Mouse (Mus musculus) megakaryocyte-erythroid progenitor cell, adult 5 weeks (primary cell): ENCODE results near the gene Ndufs3. TPM values are rescaled to one million over a fixed set of nuclear protein-coding genes. Genes with fewer than 3 reads are reported as not detected.

Experiments
- polyA plus RNA-seq: library from polyadenylated mRNA; stranded (reverse); fragments of >175 nt; gene quantifications from 2 replicates; pipeline ENCODE4 v1.2.3, GENCODE M21; 2012

The Ndufs3 gene
- 86.6 and 88.4 TPM in 2 replicates for polyA plus RNA-seq

GRCm38 (mm10) chr2:90904076-90904855 lies at the start of gene Ndufs3, which contains the start of gene Kbtbd4:
Ndufs3 (minus strand) TSS chr2:90904827.
Kbtbd4 (plus strand) TSS chr2:90904740.

GRCm38 (mm10) chr2:90940233-90941229 lies 35.9 kb upstream of the Ndufs3 start, which contains the start of gene Celf1:
Celf1 (plus strand) TSS chr2:90940382.

GRCm38 (mm10) chr2:90885218-90886041 lies 19.2 kb downstream of the Ndufs3 start, which contains the start of gene C1qtnf4:
C1qtnf4 (plus strand) TSS chr2:90885860.

GRCm38 (mm10) chr2:90846955-90847680 lies 57.5 kb downstream of the Ndufs3 start, which contains the start of gene Mtch2:
Mtch2 (plus strand) TSS chr2:90847155.

Other genes with a start within 250 kb of the Ndufs3 start
- gene Nup160, start 227.6 kb downstream of the Ndufs3 start, polyA plus RNA-seq = 3.6 and 5.0 TPM in 2 replicates
- 92.4 and 113 TPM in 2 replicates for gene Fnbp4, start 159.5 kb downstream of the Ndufs3 start, polyA plus RNA-seq
- not detected in 2 replicates for gene Agbl2, start 122.1 kb downstream of the Ndufs3 start, polyA plus RNA-seq
- gene Mtch2, start 57.7 kb downstream of the Ndufs3 start, polyA plus RNA-seq = 10.5 and 11.1 TPM in 2 replicates
- 0.76 and 0.90 TPM in 2 replicates for gene C1qtnf4, start 19.0 kb downstream of the Ndufs3 start, polyA plus RNA-seq
- 4.5 and 5.1 TPM in 2 replicates for gene Kbtbd4, start 87 bp downstream of the Ndufs3 start, polyA plus RNA-seq
- 20.7 and 38.0 TPM in 2 replicates for gene Celf1, start 35.6 kb upstream of the Ndufs3 start, polyA plus RNA-seq
- 7.6 and 9.6 TPM in 2 replicates for gene Rapsn, start 130.8 kb upstream of the Ndufs3 start, polyA plus RNA-seq
- gene Psmc3, start 149.2 kb upstream of the Ndufs3 start, polyA plus RNA-seq = 156 and 164 TPM in 2 replicates
- gene Slc39a13, start 165.6 kb upstream of the Ndufs3 start, polyA plus RNA-seq = 22.1 and 22.9 TPM in 2 replicates
- gene Spi1, start 177.6 kb upstream of the Ndufs3 start, polyA plus RNA-seq = 314 and 409 TPM in 2 replicates
- gene Mybpc3, start 213.3 kb upstream of the Ndufs3 start, polyA plus RNA-seq = 0.21 and 0.42 TPM in 2 replicates